Mouse (Mus musculus): ENCODE results near the gene Arhgef28. TPM values are rescaled to one million over a fixed set of nuclear protein-coding genes. Genes with fewer than 3 reads are reported as not detected.

Gene Arhgef28
- polyA plus RNA-seq, 1 experiment, result 8.7 TPM

DNA sequence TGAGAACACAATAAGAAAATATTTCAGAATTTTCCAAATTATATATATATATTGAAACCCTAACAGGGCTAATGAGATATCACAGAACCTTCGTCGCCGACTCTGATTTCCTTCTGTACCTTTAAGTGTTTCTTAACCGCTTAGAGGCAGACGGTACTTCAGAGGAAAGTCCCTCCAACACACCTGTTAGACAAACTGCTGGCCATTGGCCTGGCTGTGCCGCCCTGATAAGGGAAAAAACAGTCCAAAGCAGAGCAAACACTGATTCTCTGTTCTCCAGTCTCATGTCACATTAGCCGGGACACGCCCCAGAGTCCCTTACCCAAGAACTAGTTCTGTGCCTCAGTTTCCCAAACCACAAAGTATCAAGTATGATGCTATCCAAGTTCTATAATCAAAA lies 1.9 kb downstream of the Arhgef28 start:
- Histone ChIP-seq H3K27ac (ENCODE audit: insufficient read depth, low read length) (no peak overlapping the region), H3K27me3 (ENCODE audit: control insufficient read depth, insufficient read depth, low read length) (no peaks in the 10 kb centered on the region; the same call in 1 of the 2 replicates), H3K4me1 (ENCODE audit: control insufficient read depth, insufficient read depth, low read length) (peaks cover 8% of the 10 kb centered on the region), H3K4me3 (replicated peaks; ENCODE audit: insufficient read depth, low read depth, low read length) (no peak overlapping the region)
- no peak for DNase-seq
- TF ChIP-seq CTCF (IDR thresholded peaks at IDR 0.05; ENCODE audit: borderline replicate concordance, insufficient read depth, low read depth, low read length), result no peak
- no peak for TF ChIP-seq POLR2A (IDR thresholded peaks at IDR 0.05; ENCODE audit: borderline replicate concordance, insufficient read depth, low read length)
- WGBS, result 94% methylated on average over 8 of the region's 8 CpGs

DNA sequence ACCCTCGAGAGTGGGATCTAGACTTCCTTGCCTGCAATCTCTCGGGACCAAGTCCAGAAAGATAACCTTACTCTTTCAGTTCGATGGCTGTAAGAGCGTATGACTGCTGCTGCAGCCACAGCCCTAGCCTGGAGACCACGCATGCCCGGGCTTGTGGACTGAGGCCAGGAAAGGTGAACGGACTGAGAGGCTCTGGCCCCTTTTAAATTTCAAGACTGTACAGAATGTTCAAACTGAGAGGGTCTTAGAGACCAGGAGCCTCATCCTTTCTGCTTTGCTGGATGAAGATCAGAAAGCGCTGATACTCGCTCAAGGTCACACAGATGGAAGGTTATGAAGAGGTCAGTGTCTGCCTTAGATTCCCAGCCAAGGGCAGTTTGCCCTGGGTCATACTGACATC lies 4.8 kb downstream of the Arhgef28 start:
- 57% methylated on average over 9 of the region's 9 CpGs for WGBS
- Histone ChIP-seq H3K27ac (ENCODE audit: insufficient read depth, low read length) (no peak overlapping the region), H3K27me3 (ENCODE audit: control insufficient read depth, insufficient read depth, low read length) (no peaks in the 10 kb centered on the region; the same call in 1 of the 2 replicates), H3K4me1 (ENCODE audit: control insufficient read depth, insufficient read depth, low read length) (peaks cover 8% of the 10 kb centered on the region), H3K4me3 (replicated peaks; ENCODE audit: insufficient read depth, low read depth, low read length) (no peak overlapping the region)
- DNase-seq, result no peak
- TF ChIP-seq POLR2A (IDR thresholded peaks at IDR 0.05; ENCODE audit: borderline replicate concordance, insufficient read depth, low read length), result no peak
- no peak for TF ChIP-seq CTCF (IDR thresholded peaks at IDR 0.05; ENCODE audit: borderline replicate concordance, insufficient read depth, low read depth, low read length)

DNA sequence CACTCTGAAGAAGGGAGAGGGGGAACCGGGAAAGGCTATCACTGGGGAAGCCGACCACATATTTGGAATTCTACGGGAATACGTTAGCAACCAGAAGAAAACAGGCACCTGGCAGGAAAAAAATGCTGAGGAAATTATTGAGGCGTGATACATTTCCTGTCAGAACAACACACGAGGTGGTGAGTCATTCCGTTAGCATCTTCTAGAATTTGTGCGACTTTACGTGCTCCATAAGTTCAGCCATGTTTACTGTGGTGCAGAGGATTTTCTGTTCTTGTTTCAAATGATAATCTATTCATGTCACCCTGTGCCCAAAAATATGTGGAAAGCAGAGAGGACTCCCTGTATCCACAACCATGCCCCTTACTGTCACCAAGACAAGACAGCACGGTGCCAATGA lies 13.6 kb downstream of the Arhgef28 start:
- WGBS, result 69% methylated on average over 10 of the region's 10 CpGs
- H3K27ac ChIP-seq (ENCODE audit: insufficient read depth, low read length), result no peak overlapping the region

DNA sequence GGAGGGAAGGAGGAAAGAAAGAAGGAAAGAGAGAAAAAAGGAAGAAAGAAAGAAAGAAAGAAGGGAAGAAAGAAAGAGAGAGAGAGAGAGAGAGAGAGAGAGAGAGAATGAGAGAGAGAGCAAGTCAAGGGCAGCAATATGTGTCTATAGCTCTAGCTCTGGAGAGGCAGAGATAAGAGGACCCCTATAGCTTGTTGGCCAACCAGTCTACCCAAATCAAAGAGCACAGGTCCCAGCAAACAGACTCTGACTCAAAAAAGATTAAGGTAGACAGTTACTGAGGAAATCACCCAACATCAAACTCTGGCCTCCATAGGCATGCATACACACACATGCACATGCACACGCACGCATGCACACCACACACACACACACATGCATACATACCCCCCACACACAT lies 17.7 kb downstream of the Arhgef28 start:
- Histone ChIP-seq H3K27ac (ENCODE audit: insufficient read depth, low read length) (no peak overlapping the region), H3K4me1 (ENCODE audit: control insufficient read depth, insufficient read depth, low read length) (no peaks in the 10 kb centered on the region), H3K27me3 (ENCODE audit: control insufficient read depth, insufficient read depth, low read length) (no peaks in the 10 kb centered on the region), H3K4me3 (replicated peaks; ENCODE audit: insufficient read depth, low read depth, low read length) (no peak overlapping the region)
- WGBS, result 95% methylated on average over 2 of the region's 2 CpGs
- TF ChIP-seq POLR2A (IDR thresholded peaks at IDR 0.05; ENCODE audit: borderline replicate concordance, insufficient read depth, low read length) (no peak), CTCF (IDR thresholded peaks at IDR 0.05; ENCODE audit: borderline replicate concordance, insufficient read depth, low read depth, low read length) (no peak)
- DNase-seq, result no peak

More for the DNA sequence above, 13.6 kb downstream of the Arhgef28 start:
- H3K4me1 ChIP-seq (ENCODE audit: control insufficient read depth, insufficient read depth, low read length), result no peaks in the 10 kb centered on the region
- H3K4me3 ChIP-seq (replicated peaks; ENCODE audit: insufficient read depth, low read depth, low read length), result no peak overlapping the region
- no peak for TF ChIP-seq POLR2A (IDR thresholded peaks at IDR 0.05; ENCODE audit: borderline replicate concordance, insufficient read depth, low read length)
- TF ChIP-seq CTCF (IDR thresholded peaks at IDR 0.05; ENCODE audit: borderline replicate concordance, insufficient read depth, low read depth, low read length), result no peak
- no peak for DNase-seq
- H3K27me3 ChIP-seq (ENCODE audit: control insufficient read depth, insufficient read depth, low read length), result no peaks in the 10 kb centered on the region

DNA sequence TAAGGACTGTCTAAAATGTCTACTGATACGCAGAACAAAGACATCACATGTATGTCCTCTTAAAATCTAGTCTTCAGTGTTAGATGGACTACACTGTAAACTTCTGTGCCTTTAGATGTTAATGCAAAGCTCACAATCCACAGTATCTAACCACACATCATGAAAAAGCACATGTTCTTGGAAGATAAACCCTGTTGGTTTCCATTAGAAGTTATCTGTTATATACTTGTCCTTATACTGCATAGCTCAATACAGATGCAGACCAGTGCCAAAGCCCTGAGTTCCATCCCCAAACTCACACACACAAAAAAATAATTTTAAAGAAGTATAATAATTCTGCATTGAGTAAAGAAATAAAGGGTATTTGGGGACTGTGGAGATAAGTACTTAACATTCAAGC lies 18.3 kb downstream of the Arhgef28 start:
- no peak for DNase-seq
- no peak overlapping the region for H3K4me3 ChIP-seq (replicated peaks; ENCODE audit: insufficient read depth, low read depth, low read length)
- no peaks in the 10 kb centered on the region for H3K27me3 ChIP-seq (ENCODE audit: control insufficient read depth, insufficient read depth, low read length)
- TF ChIP-seq CTCF (IDR thresholded peaks at IDR 0.05; ENCODE audit: borderline replicate concordance, insufficient read depth, low read depth, low read length), result no peak
- no peak for TF ChIP-seq POLR2A (IDR thresholded peaks at IDR 0.05; ENCODE audit: borderline replicate concordance, insufficient read depth, low read length)
- WGBS, result 100% methylated on average over 1 of the region's 1 CpGs
- no peaks in the 10 kb centered on the region for H3K4me1 ChIP-seq (ENCODE audit: control insufficient read depth, insufficient read depth, low read length)
- no peak overlapping the region for H3K27ac ChIP-seq (ENCODE audit: insufficient read depth, low read length)

DNA sequence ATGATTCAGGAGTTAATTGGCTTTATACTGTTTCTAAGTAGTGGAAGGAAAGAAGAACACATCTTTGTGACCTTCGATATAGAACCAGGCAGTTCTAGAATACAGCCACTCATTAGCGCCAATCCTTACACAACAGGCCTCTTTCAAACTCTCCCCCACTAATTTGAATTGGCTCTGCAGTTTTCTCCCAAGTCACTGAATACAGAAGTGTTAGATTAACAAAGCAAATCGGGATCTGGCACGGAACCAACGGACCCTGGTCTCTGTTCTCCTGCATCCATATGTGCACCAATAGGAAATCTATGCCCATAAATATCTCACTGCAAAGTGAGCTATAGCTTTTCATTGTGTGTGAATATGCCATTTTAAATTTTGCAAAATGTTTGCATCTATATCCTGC lies 20.1 kb downstream of the Arhgef28 start:
- no peaks in the 10 kb centered on the region for H3K27me3 ChIP-seq (ENCODE audit: control insufficient read depth, insufficient read depth, low read length)
- no peak for DNase-seq
- TF ChIP-seq CTCF (IDR thresholded peaks at IDR 0.05; ENCODE audit: borderline replicate concordance, insufficient read depth, low read depth, low read length), result no peak
- TF ChIP-seq POLR2A (IDR thresholded peaks at IDR 0.05; ENCODE audit: borderline replicate concordance, insufficient read depth, low read length), result no peak
- no peaks in the 10 kb centered on the region for H3K4me1 ChIP-seq (ENCODE audit: control insufficient read depth, insufficient read depth, low read length)
- no peak overlapping the region for H3K4me3 ChIP-seq (replicated peaks; ENCODE audit: insufficient read depth, low read depth, low read length)
- 29% methylated on average over 5 of the region's 5 CpGs for WGBS
- H3K27ac ChIP-seq (ENCODE audit: insufficient read depth, low read length), result no peak overlapping the region

DNA sequence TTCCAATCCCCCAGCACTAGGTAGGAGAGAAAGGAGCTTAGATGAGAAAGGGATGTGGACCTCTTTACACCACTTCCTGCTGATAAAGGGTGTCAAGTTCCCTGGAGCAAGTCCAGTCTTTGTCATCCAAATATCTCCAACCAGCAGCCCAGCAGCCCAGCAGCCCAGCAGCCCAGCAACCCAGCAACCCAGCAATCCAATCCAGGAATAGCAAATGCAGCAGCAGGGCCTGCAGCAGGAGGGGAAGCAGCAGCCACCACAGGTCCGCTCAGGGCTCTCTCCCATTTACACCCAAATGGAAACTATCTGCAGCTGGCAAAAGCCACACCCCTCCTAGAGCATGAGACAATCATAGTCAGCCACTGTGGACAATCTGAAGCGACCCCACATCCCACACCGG lies 21.6 kb downstream of the Arhgef28 start:
- DNase-seq, result no peak
- TF ChIP-seq POLR2A (IDR thresholded peaks at IDR 0.05; ENCODE audit: borderline replicate concordance, insufficient read depth, low read length), result no peak
- no peak for TF ChIP-seq CTCF (IDR thresholded peaks at IDR 0.05; ENCODE audit: borderline replicate concordance, insufficient read depth, low read depth, low read length)
- Histone ChIP-seq H3K27ac (ENCODE audit: insufficient read depth, low read length) (no peak overlapping the region), H3K27me3 (ENCODE audit: control insufficient read depth, insufficient read depth, low read length) (no peaks in the 10 kb centered on the region), H3K4me1 (ENCODE audit: control insufficient read depth, insufficient read depth, low read length) (no peaks in the 10 kb centered on the region), H3K4me3 (replicated peaks; ENCODE audit: insufficient read depth, low read depth, low read length) (no peak overlapping the region)
- 46% methylated on average over 3 of the region's 3 CpGs for WGBS

DNA sequence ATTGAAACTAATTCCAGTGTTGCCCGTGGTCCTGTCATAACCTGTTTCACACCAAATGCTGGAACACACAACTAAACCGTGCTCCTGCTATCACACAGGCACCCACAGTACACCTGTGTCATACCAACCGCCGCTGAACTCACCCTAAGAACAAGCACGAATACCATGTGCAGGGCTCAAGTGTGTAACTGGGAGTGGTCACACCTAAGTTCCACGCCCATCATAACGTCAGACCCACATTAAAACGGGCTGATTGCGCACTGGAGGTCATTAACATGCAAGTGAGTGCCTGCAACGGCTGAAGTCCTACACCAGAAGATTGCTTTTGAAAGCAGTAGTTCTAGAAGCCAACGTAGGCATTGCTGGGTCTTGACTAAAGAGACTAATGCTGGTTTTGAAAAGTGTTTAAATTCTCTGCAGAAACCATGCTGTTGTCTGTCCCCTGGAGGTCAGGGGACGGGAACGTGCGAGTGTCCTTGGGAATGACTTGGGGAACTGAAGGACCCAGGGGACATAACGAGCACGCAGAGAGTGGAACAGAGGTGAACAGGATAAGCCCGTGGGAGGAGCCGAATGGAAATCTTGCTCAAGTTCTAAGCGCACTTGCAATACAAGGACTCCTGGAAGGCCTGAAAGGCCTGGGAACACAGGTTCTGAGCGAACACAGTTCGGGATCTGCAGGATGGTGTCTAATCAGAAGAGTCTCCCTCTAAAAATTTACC lies 22.9 kb downstream of the Arhgef28 start:
- TF ChIP-seq CTCF (IDR thresholded peaks at IDR 0.05; ENCODE audit: borderline replicate concordance, insufficient read depth, low read depth, low read length) (no peak), POLR2A (IDR thresholded peaks at IDR 0.05; ENCODE audit: borderline replicate concordance, insufficient read depth, low read length) (no peak)
- Histone ChIP-seq H3K4me1 (ENCODE audit: control insufficient read depth, insufficient read depth, low read length) (no peaks in the 10 kb centered on the region), H3K27me3 (ENCODE audit: control insufficient read depth, insufficient read depth, low read length) (no peaks in the 10 kb centered on the region), H3K27ac (ENCODE audit: insufficient read depth, low read length) (no peak overlapping the region), H3K4me3 (replicated peaks; ENCODE audit: insufficient read depth, low read depth, low read length) (no peak overlapping the region)
- WGBS, result 84% methylated on average over 21 of the region's 21 CpGs
- no peak for DNase-seq
